In genomic region chr13:100988671-100989531, GRCm38 (mm10) we compare ENCODE assay signal across 11 mouse cellular contexts.
A peak's percentile ranks its signal among the peaks of the same experiment; 100 is the strongest.
DNase-seq lines count a peak whose midpoint lies in the region; ATAC-seq and TF ChIP-seq lines count a peak whose summit lies in the region.
"Had no signal": no experiment of that assay in that cellular context is flagged by ENCODE, and none has a peak within 500 bp of the region (broad histone marks: within the 10 kb centered on the region; RNA-seq: fewer than 3 reads in every experiment).

No protein-coding gene starts in this region.

- WGBS in kidney, adult 2 months = 51% methylated on average over 13 of the region's 13 CpGs
- 47% methylated on average over 13 of the region's 13 CpGs for WGBS in embryonic facial prominence, embryonic 15.5 days
- WGBS in lung, postnatal 0 days = 37% methylated on average over 13 of the region's 13 CpGs

- no peak for TF ChIP-seq CTCF in kidney, adult 2 months (conservative IDR thresholded peaks at IDR 0.05; ENCODE audit: insufficient read depth, insufficient read length, low read depth, low read length)
- no peak for TF ChIP-seq CTCF in lung, postnatal 0 days (IDR thresholded peaks at IDR 0.05)

- no peaks in the 10 kb centered on the region for H3K36me3 ChIP-seq in kidney, adult 2 months (ENCODE audit: control insufficient read depth, insufficient read depth, low read length)
- no peaks in the 10 kb centered on the region for H3K36me3 ChIP-seq in embryonic facial prominence, embryonic 15.5 days
- H3K36me3 ChIP-seq in lung, postnatal 0 days (ENCODE audit: insufficient read depth, low read length) = no peaks in the 10 kb centered on the region
- H3K36me3 ChIP-seq: lung, embryonic 15.5 days had no signal

- no peaks in the 10 kb centered on the region for H3K9me3 ChIP-seq in embryonic facial prominence, embryonic 15.5 days (replicated peaks)
- no peaks in the 10 kb centered on the region for H3K9me3 ChIP-seq in lung, postnatal 0 days (ENCODE audit: low read length)
- H3K9me3 ChIP-seq: lung, embryonic 15.5 days had no signal

- no peak for TF ChIP-seq EP300 in lung, postnatal 0 days (IDR thresholded peaks at IDR 0.05)

- no peak overlapping the region for H3K4me3 ChIP-seq in kidney, adult 2 months (ENCODE audit: insufficient read depth, low read depth, low read length)
- H3K4me3 ChIP-seq in embryonic facial prominence, embryonic 15.5 days (replicated peaks) = no peak overlapping the region
- H3K4me3 ChIP-seq in lung, postnatal 0 days (ENCODE audit: low read depth, low read length) = no peak overlapping the region
- H3K4me3 ChIP-seq: lung, embryonic 15.5 days had no signal

- no peak overlapping the region for H3K4me2 ChIP-seq in embryonic facial prominence, embryonic 15.5 days (replicated peaks)
- no peak overlapping the region for H3K4me2 ChIP-seq in lung, postnatal 0 days (replicated peaks; ENCODE audit: low read depth, low read length)
- H3K4me2 ChIP-seq: lung, embryonic 15.5 days had no signal

- H3K9ac ChIP-seq in embryonic facial prominence, embryonic 15.5 days = no peak overlapping the region
- H3K9ac ChIP-seq in lung, postnatal 0 days (replicated peaks; ENCODE audit: low read depth) = no peak overlapping the region
- H3K9ac ChIP-seq: lung, embryonic 15.5 days had no signal

- H3K27me3 ChIP-seq in kidney, adult 2 months (replicated peaks; ENCODE audit: control insufficient read depth, insufficient read depth, low read length) = no peaks in the 10 kb centered on the region
- no peaks in the 10 kb centered on the region for H3K27me3 ChIP-seq in embryonic facial prominence, embryonic 15.5 days
- H3K27me3 ChIP-seq in lung, postnatal 0 days (replicated peaks; ENCODE audit: insufficient read depth, low read length) = no peaks in the 10 kb centered on the region
- H3K27me3 ChIP-seq: lung, embryonic 15.5 days had no signal

- no peaks in the 10 kb centered on the region for H3K4me1 ChIP-seq in kidney, adult 2 months (ENCODE audit: control insufficient read depth, insufficient read depth, low read length)
- no peaks in the 10 kb centered on the region for H3K4me1 ChIP-seq in embryonic facial prominence, embryonic 15.5 days
- no peaks in the 10 kb centered on the region for H3K4me1 ChIP-seq in lung, postnatal 0 days (ENCODE audit: insufficient read depth, low read depth, low read length)
- H3K4me1 ChIP-seq: lung, embryonic 15.5 days had no signal

- TF ChIP-seq POLR2A in kidney, adult 2 months (IDR thresholded peaks at IDR 0.05; ENCODE audit: low read depth, low read length) = no peak

- peak; percentile 5 for DNase-seq in kidney, adult 2 months
- DNase-seq in kidney, postnatal 25 days = no peak
- DNase-seq in MN1 (ENCODE audit: low spot score) = peak; percentile 39
- peak; percentile 53 for DNase-seq in lung, postnatal 0 days (ENCODE audit: low spot score)
- no peak for DNase-seq in layer of hippocampus, adult 18-20 months (ENCODE audit: low spot score in 2 of 2)
- no peak for DNase-seq in ovary, postnatal 10 days (ENCODE audit: low spot score)
- no peak for DNase-seq in urinary bladder, adult 18-20 months (ENCODE audit: low spot score in 2 of 2)
- DNase-seq: adrenal gland, postnatal 36 days; layer of hippocampus, adult 9-11 months had no signal

- no peak overlapping the region for H3K27ac ChIP-seq in kidney, adult 2 months (ENCODE audit: insufficient read depth, low read depth, low read length)
- H3K27ac ChIP-seq in embryonic facial prominence, embryonic 15.5 days (replicated peaks) = no peak overlapping the region
- H3K27ac ChIP-seq in lung, postnatal 0 days (ENCODE audit: low read length) = no peak overlapping the region
- H3K27ac ChIP-seq: lung, embryonic 15.5 days had no signal

- peak; percentile 19; the same call in 1 of the 2 replicates for ATAC-seq in embryonic facial prominence, embryonic 15.5 days (ENCODE audit: insufficient number of reproducible peaks, low FRiP score, low TSS enrichment, low read depth)
- ATAC-seq in lung, postnatal 0 days = peak; percentile 38

Comparison
In these comparisons a context has a peak if more than half of its experiments do, and no peak if none do; other contexts are left out.
1. DNase-seq: peak in kidney, adult 2 months (single experiment), MN1 (single experiment) and lung, postnatal 0 days (single experiment); none in kidney, postnatal 25 days (0 of 2), layer of hippocampus, adult 18-20 months (0 of 2), ovary, postnatal 10 days (single experiment) and urinary bladder, adult 18-20 months (0 of 2).